Mouse (Mus musculus) mouse embryonic stem cell (cell line): ENCODE results near the gene Rab44.

ENCODE experiments used
- in situ Hi-C, 2 experiments: fragments of 300-500 bp; cut with MboI; formaldehyde crosslinking; loops; 1 replicate in 1 of 2; 3 replicates in 1 of 2; pipeline ENCODE4 v1.14.3; 2019 to 2020; ENCODE audit warnings: low sequenced_read_pairs in 2 of 2, low pct_unique_long_range_greater_than_20kb in 1 of 2, mixed read lengths in 1 of 2; ENCODE audit not compliant: unreplicated experiment in 1 of 2

The Rab44 gene

DNA sequence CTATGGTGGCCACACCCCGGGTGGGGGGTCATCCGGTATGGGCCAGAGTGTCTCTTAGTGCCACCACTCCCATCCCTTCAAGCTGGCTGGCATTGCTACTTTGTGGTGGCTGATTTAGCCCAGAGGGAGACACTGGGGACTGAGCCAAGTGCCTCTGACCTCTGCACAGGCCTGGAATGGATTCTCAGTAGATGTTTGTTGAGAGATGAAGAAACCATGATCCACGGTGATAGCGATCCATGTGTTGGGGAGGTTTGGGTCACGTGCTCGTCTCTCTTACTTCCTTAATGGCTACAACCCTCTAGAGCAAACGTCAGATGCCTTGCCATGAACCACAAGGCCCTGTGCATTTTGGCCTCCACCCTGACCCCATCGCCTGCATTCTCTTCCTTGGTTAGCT, 42.9 kb downstream of the Rab44 start:
- in situ Hi-C loops: no loop called here

DNA sequence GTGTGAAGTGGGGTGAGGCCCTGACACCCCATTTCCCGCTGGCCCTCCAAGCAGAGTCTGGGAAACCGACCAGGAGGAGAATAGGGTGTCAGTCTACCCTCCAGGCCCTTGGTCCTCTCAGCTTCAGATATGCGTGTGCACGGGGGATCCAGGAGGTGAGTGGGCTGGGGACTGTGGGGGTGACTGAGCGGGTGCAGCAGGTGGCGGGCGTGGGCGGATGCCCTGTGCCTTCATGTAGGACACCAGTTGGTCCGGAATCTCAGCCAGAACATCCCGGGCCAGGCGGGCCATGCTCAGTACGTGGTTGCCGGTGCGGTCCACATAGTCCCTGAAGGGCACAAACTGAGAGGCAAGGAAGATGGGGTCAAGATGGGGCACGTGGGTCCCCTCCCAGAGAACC, 45.0 kb downstream of the Rab44 start:
- in situ Hi-C loops: no loop called here

DNA sequence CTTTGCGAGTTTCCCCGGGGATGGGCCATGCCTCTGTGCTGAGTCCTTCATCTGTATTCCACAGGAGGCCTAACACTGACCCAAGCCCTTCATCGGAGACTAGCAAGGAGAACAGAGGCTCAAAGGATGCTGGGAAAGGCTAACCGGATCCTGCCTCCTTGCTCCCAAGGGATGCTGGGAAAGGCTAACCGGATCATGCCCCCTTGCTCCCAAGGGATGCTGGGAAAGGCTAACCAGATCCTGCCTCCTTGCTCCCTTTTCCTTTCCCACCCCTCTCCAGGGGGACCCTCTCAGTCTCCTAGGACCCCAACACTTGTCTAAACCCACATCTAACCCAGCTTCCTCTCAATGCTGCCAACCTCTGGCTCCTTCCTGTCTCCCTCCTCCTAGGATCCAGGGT, 45.4 kb downstream of the Rab44 start:
- in situ Hi-C loops: no loop called here

DNA sequence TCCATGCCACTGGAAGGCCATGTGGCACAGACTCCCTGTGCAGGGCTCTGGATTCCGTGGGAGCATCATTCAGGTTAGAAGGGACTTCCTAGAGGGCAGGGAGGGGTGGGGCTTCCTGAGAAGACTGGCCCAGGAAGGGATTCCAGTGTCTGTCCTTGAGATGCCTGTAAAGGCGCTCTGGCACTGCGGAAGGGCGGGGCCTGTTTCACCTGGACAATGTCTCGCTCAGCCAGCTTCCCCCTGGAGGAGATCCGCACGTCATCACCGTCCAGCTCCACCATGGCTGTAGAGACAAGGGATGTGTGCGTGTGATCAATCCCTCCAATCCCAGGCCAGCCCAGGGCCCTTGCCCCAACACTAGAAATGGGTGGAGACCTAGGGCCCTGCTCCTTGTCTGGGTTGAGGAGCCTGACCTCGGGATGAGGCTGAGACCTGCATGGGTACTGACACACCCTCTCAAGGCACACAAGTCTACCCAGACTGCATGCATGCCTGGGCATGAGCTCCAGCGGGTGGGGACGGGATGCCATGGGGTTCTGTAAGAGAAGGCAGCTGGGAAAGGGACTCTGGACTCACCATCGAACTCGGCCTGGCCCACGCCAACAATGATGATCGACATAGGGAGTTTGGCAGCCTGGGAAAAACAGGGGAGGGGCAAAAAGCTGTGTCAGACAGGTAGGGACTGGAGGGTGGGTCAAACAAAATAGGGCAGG, 46.0 kb downstream of the Rab44 start:
- in situ Hi-C loops: no loop called here

DNA sequence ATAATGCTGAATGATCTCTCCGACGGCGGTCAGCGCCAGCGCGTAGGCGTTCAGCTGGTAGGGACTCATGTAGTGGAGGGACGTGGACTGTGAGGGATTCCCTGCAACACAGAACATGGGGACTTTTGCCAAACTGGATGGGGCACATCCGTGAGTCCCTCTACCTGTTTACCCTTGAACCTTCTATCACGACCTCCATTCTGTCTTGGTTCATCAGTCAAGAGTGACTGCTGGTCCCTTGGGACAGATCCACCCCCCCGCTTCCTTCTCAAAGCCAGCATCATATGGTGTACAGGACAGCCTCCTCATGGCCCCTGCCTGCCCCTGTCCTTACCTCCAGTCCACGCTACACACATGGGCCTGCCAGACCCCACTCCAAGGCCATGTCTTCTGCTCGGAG, 48.4 kb downstream of the Rab44 start:
- in situ Hi-C loops: no loop called here

DNA sequence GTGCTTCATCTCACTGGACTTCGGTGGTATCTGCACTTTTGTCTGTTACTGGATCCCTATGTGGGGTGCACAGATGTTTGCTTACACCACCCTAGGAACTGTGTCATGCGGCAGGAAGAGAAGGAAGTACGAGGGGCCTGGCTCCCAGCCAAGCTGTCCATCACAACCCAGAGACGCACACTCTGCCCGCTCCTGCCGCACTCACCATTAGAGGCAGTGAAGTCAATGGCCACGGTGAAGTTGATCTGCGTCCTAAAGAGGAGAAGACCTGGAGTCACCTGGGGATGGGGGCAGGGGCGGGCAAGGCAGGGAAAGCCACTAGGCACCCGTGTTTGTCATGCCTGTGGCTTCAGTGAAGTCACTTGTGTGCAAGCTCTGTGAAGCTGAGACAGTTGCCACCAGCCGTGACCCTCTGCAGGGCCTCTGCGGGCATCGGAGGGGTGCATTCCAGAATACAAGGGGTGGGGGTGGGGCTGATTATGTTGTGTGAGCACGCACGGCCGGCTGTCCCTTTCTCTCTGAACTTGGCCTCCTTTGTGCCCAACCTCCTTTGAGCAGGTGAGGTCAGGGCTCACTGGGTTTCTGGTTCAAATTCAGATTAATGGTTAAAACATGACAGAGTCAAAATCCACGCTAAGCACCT, 50.6 kb downstream of the Rab44 start:
- in situ Hi-C loops: no loop called here

DNA sequence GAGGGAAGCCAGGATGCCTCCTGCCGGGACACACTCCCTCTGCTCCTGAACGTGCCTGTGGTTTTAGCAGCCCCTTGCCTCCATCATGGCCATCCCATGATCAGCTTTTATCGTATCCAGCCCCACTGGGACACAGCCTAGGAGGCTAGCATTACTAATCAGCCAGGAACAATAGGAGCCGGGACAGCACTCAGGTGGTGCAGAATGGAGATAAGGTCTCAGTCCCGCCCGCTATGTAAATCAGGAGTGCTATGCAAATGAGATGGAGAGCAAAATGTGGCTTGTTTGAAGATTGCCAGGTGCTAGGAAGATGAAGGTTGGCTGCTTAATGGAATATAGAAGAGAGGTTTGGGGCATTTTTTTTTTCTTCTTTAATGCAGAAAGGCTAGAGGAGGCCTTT, 51.5 kb downstream of the Rab44 start:
- in situ Hi-C loops: no loop called here

DNA sequence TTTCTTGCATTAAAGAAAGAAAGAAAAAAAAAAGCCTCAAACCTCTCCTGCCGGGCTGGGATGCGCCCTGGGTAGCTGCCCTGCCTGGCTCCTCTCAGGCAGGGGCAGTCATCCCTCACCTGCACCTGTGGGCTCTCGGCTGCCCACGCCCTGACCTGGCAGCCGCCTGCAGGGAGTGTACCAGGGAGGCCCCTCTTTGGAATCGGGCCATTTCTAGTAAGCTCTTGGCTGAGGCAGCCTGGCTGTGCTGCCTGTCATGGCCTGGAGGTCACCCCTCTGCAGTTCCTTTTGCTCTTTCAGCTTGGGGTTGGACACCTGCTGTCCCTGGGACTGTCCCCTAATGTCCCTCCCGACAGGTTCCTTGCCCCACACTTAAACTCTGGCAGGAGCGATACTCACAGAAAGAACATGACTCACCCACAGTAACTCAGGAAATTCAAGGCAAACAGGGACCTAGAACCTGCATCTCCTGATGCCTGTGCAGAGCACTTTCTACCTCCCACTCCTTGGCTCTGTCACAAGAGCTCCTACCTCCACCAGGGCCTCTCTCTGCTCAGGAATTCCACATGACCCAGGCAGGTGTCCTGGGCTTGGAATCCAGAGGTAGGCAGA, 52.1 kb downstream of the Rab44 start:
- in situ Hi-C loops: no loop called here

DNA sequence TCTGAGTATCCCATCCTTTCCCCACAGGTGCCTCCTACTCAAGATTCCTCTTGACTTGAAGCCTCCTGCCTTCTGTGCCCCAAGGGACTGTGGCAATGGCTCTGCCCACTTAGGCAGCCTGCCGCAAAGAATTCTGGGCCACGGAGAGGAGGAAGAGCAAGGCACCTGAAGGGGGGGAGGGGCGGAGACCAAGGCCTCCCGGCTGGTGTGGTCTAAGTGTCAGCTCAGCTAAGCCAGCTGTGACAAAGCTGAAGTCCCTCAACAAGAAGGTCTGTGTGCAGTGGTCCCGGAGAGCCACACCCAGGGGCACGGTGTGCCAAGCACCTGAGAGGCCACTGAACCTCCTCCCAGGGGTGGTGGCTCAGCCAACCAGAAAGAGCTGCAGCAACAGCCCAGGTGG, 53.4 kb downstream of the Rab44 start:
- in situ Hi-C loops: no loop called here

DNA sequence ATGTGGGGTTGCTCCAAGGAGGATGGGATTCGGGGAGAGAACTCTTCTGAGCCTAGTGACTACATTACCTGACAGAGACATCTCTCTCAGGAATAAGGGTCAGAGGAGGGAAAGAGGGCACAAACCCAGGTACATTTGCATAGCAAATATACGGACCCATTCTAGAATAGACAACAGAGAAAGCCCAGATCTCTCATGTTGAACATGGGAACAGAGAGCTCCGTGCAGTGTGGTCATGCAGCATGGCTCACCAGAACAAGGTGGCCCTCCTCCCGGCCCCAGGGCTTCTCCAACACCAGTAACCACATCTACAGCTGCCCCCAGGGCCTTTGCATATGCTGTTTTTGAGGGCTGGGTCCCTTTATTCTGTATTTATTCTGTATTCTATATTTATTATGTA, 54.5 kb downstream of the Rab44 start:
- in situ Hi-C loops: no loop called here

DNA sequence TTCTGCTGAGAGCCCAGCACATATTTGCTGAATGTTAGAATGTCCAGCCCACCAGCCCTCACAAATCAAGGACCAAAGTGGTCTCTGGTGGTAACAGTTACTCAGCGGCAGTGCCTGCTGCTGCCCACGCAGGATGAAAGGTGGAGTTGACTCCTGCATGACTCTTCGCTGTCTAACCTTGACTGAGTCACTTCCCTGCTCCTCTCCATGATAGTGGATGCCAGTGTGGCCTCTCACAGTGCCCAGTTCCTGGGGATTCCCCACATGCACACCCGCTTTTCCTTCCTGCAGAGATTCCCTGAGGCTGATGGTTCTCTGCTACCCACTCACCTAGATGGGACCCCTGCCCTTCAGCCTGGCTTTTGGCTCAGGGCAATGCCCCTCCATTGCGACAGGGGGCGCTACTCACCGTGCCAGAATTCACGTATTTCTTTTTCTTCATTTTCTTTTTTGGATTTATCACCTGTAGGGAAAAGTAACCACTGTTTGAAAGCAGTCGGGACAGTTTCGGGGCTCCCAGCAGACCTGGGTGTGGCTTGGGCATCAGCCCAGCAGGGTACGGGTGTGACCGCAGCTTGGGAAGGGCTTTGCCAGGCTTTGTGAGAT, 55.2 kb downstream of the Rab44 start:
- in situ Hi-C loops: no loop called here

DNA sequence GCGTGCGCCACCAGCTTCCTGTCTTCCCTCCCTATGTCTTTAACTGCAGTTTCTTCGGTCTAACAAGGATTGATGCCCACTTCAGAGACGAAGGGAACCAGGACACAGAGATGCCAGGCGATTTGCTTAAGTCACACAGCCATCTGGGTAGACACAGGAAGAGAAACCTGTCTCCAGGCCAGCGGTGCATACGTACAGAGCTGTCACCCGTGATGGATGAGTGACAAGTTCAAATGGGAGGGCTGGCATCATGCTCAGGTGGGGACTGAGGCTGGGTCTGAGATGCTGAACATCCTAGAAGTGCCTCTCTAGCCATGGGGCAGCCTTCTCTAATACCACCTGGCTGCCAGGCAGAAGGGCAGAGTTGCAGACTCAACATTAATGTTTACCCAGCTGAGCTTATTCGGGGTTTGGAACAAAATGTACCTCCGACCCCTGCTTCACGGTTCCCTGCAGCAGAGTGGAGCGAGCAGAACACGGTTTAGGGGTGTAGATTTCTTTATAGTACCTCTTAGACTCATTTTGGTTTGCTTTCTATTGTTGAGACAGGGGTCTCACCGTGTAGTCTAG, 56.6 kb downstream of the Rab44 start:
- in situ Hi-C loops: loop anchor here (5.0 to 10.0 kb wide), 2 partner anchors 118 to 344 kb away; no protein-coding TSS in a partner anchor

DNA sequence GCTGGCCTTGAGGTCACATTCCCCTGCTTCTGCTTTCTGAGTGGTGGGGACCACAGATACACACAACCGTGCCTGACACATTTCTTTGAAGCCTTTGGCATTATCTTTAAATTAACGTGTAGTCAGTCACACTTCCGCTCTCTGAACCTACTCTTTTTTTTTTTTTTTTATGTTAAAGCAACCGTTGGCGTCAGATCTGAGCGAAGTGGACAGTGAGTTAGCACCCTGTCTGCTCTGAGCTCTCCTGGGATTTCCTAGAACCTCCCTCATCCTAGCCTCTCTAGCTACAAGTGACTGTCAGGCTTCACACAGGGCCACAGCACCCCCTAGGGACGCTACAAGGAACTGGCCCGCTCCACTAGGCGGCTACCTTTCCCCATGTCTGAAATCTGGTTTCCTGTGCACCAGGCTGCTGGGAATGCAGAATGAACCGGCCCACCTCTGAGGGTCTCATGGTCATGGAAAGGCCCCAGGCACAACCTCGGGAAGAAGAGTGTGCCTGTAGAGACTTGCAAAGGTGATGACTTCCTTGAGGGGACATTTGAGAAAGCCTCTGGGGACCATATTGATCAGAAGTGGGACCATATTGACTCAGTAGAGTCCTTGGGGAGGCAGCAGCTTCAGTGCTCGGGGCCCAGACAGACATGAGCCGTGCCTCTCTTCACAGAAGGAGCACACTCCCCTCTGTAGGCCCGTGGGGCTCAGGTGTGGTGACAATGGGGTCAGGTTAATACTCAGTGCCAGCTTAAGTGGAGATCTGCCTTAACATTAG, 57.2 kb downstream of the Rab44 start:
- in situ Hi-C loops: loop anchor here (5.0 to 10.0 kb wide), 2 partner anchors 119 to 344 kb away; no protein-coding TSS in a partner anchor

DNA sequence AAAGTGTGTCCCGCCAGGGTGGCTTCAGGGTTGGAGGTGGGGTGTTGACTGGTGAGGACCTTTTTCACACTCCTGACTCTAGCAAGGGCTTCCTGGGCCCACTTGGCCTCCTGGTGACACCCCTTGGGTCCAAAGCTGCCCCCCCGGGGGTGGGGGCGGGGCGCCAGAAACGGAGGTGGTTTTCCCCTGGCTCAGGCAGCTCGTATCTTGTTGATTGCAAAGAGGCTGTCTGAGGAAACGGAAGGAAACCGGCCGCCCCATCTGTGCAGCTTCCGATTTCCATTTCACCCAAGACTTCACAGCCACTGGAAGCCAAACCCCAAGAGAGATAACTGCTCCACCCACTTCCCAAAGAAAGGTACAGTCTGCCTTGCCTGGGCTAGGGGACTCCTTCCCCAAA, 58.1 kb downstream of the Rab44 start:
- in situ Hi-C loops: loop anchor here (5.0 to 10.0 kb wide), 2 partner anchors 120 to 343 kb away; no protein-coding TSS in a partner anchor

DNA sequence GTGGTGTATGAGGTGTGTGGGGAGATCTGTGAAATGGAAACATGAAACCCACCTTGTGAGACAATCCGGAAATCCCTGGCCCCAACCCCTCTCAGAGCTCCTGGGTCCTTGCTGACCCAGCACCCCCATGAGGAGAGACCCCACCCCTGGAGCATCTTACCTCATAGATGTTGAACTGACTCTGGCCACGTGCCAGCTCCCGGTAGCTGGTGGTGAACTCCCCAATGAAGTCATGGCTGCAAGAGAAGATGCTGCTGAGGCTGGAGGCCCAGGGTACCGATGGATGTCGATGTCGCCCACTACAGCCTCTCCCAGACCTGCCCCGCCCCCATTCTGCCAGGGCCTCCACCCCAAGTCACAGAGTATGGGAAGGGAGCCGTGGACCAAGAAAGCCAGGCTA, 59.2 kb downstream of the Rab44 start:
- in situ Hi-C loops: loop anchor here (5.0 to 10.0 kb wide), 2 partner anchors 121 to 342 kb away; no protein-coding TSS in a partner anchor

DNA sequence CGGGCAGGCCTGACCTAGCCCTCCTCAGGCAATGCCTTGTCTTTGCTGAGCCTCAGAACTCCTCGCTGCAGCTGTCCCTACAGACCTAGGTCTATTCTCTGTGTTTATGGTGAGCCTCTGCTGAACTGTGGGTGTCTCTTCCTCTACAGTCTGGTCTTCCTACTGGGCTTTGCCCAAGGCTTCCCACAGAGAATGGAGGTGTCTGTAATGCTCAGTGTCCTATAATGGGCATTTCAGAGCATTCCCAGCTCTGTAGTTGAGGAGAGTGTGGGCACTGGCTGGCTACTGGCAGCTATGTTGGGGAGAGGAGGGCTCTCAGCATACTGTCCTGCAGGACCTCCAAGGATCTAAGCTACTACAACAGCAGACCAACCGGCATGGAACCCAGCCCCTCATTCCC, 61.7 kb downstream of the Rab44 start:
- in situ Hi-C loops: loop anchor here (5.0 to 10.0 kb wide), 5 partner anchors 67 to 339 kb away; no protein-coding TSS in a partner anchor

DNA sequence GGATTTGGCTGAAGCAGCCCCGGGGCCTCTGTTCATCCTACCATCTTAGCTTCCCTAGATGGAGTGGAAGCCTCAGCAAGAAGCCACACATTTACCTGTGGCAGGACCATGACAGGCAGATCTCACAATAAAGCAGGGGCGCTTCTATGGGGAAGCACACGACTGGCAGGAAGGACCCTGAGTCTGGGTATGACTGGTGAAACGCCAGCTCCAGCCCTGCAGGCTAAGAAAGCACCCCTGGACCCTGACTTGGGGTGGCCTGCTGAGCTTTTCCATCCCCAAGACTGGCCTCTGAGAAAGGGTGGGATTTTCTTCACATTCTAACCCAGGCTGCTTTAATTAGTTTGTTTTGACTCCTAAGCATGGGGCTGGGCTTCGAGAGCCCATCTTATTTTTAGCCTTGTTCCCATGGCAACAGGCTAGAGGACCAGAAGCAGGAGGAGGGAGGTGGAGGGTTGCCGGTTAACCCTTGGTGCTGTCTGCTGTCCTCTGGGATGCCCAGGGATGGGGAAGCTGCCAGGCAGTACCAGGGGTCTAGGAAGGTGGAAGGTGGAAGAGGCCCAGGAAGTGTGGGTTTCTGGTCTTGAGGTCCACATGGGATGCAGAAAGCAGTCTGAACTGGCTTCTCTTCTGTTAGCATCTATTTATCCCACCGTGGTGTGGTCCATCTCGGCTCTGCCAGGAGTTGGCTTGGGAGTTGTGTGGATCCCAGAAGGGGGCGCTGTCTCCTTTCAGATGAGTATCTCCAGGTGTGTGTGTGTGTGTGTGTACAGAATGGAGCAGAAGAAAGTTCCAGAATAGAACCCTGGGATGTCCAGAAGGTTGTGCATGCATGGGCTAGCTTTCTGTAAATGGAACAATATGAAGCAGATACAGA, 62.7 kb downstream of the Rab44 start:
- in situ Hi-C loops: loop anchor here (5.0 to 10.0 kb wide), 5 partner anchors 66 to 338 kb away; no protein-coding TSS in a partner anchor
